Mouse (Mus musculus): Measurements from ENCODE around the gene Blmh.

DNA sequence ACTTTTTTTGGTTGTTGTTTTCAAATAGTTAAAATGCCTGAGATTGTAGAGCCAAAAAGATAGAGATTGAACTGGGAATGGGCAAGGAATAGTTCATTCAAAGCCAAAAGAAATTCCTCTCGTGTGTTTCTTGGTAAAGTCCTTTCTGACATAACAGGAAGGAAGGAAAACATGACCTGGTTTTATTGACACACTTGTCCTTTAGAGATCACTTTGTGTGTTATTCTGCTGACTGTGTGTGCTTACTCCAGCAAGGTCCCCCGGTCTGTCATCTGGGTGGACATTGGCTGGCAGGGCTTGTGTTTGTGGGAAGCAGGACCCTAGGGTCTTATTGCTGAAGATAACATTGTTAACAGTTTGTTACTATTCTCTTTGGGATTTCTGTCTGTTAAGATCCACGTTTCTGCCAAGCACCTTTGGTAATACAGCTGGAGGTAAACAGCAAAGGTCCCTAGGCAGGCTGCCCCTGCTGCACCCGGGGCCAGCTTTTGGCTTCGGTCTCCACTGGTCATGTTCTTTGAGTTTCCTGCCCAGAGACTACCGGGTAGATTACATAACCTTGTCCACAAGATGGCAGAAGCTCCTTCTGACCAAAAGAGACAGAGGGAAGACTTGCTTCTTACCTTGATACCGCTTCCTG, 50.2 kb downstream of the Blmh start:
- TF ChIP-seq CTCF (IDR thresholded peaks at IDR 0.05; ENCODE audit: low read depth) (peak; percentile 32; the same call in 1 of the 2 replicates), EP300 (optimal IDR thresholded peaks at IDR 0.05) (no peak)
